Mouse (Mus musculus): Measurements from ENCODE around the gene Olfr263.
A peak's percentile ranks its signal among the peaks of the same experiment; 100 is the strongest.
"Not testable (repeated sequence)": the region's sequence is repeated elsewhere in the genome, so short reads cannot be mapped to it uniquely, and the experiment has no call there.

Olfr263 gene

GRCm38 (mm10) chr13:21129339-21129738 lies at the start of gene Olfr263:
Gene Olfr263, plus strand, starts transcription at chr13:21129639.
- not testable (repeated sequence) for DNase-seq

DNA sequence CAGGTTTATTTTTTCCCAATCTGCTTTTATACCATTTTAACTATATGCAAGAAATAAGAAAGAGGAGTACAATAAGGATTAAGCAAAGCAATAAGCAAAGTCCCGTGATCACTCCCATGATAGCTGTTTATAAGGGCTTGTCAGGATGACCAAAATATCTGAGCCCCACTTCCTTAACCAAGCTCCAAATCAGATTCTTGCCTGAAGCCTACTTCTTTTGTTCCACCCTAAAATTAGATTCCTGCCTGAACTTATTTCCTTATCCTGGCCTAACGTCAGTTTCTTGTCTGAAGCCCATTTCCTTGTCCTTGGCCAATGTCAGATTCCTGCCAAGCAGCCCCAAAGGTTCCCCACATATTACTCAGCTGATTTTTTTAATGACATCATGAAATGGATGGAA lies 46.8 kb upstream of the Olfr263 start:
- DNase-seq: peak; percentile 7 to 17

DNA sequence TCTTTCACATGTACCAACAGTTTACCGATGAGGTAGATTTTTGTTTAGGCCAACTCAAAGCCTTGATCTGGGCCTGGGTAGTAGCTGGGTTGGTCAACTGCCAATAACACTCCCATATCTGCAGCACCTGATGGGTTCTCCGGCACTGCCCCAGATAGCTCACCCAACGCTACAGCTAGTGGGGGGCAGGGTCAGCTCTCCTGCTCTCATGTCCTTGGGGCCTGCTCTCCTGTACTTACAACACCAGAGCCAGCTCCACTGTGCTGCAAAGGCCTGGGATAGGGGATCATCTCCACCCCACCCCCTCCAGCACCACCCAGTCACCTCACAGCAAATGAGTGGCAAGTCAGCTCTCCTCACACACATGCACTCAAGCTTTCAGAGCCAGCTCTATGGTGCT lies 19.7 kb upstream of the Olfr263 start:
- no peak for DNase-seq

DNA sequence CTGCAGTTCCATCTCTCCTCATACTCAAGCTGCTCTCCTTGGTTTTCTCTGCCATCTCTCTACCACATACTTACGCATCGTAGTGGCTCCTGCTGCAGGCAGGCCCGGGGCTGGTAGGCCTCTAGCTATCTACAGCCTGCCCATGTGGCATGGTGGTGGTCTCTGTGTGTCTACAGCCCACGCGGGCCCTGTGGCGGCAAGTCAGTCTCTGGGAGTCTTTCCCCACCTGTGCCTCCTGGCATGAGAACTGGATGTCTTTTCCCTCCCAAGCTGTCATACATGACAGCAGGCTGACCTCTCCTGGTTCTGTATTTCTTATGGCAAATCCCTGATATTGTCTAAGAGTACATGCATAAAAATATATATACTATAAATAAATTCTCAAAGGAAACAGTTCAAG lies 19.0 kb upstream of the Olfr263 start:
- no peak for DNase-seq

DNA sequence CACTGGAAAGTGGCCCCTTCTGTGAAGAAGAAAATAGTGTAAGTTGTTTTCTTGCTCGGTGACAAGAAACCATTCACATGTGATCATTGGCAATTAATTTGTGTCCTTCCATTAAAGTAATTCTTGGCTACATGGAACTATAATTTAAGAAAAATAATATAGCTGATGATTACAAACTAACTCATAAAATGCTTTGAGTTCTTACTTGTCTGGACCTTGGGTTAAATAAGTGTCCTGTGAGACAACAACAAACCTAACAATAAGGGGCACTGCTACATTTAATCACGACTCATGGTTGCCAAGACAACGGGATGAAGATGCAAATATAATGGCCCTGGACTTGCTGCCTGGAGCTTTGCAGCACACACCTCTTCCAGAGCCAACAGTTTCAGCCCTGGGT lies 18.3 kb upstream of the Olfr263 start, which contains the start of gene Olfr1369-ps1:
Olfr1369-ps1 (plus strand) TSS at position 301 of the 400 bp plus-strand sequence.
- not testable (repeated sequence) for DNase-seq

- no peak for DNase-seq
These were observed 15.3 kb upstream of the Olfr263 start for GRCm38 (mm10) chr13:21114121-21114520.

DNA sequence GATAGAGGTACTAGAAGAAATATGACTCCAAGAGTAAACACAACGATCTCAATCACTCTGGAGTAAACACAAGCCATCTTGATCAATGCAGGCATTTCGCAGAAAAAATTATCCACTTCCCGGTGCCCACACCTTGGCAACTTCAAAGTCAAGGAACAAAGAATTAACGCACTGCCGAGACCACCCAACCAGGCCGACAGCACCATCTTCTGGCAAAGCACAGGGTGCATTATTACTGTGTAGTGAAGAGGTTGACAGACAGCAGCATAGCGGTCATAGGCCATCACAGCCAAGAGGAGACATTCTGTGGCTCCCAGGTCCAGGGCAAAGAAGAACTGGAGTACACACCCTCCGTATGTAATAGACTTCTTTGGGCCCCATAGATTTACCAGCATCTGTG lies 13.0 kb downstream of the Olfr263 start:
- DNase-seq: peak in 1 of 2 experiments; percentile 3

DNA sequence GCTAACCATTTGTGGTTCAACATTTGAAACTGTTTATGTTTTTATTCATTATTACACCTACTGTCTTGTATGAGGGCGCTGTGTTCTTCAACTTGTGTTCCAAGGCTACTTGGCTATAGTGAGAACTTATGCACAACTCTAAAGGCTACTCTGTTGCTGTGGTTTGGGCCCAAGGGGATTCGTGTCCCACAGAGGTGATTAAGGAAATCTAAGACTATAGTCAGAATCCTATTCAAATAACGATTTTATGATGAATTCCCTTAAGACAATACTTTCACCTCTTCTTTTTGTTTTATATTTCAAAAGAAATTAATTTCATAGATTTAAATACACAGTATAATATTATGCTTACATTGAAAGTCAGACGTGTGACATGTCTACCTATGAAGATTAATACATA lies 16.3 kb downstream of the Olfr263 start, which contains the start of gene Olfr1368:
Olfr1368 (minus strand) TSS at position 101 of the 400 bp plus-strand sequence.
- no peak for DNase-seq

DNA sequence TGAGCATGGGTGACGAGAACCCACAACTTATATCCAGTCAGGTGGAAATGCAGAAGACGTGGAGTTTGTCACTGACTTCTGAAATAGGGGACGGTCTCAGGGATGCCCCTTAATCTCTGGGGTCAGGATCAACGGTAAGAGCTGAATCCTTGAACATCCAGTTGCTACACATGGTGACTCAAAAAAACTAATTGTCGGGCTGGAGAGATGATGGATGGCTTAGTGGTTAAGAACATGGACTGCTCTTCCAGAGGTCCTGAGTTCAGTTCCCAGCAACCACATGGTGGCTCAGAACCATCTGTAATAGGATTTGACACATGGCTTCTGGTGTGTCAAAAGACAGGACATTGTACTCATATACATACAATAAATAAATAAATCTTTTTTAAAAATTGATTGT lies 26.4 kb downstream of the Olfr263 start:
- no peak for DNase-seq

- DNase-seq: no peak
These were observed 28.6 kb downstream of the Olfr263 start for GRCm38 (mm10) chr13:21158071-21158470.

DNA sequence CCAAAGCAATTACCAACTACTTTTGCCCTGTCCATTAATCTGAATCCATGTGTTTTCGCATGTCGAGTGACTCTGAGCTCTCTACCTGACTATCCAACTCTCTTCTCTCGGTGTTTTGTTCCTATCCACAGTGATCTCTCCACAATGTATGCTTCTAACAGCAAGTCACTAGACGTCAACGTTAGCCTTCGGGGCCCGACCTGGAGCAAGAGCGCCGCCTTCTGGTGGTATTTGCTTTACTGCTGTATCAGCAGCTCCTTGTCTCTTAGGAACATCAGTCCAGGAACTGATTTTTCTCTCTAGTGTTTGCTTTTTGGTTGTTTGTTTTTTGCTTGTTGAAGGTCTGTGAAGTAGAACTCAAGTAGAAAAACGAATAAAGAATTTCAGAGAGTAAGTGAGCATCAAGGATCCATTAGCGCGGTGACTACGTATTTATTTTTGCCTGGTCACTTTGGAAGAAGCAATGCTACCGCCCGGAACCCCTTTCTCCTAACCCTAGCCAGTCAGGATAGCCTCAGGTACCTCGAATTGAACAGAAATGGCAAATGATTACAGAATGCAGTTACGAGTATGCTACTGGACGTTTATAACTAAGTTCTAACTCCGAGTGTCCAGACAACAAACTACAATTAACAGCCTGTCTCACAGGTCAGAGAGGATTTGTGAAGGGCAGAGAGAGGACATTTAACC lies 29.5 kb downstream of the Olfr263 start:
- peak; percentile 80 to 94 for DNase-seq

- DNase-seq: no peak
These were observed 30.0 kb downstream of the Olfr263 start for GRCm38 (mm10) chr13:21159475-21159819.

DNA sequence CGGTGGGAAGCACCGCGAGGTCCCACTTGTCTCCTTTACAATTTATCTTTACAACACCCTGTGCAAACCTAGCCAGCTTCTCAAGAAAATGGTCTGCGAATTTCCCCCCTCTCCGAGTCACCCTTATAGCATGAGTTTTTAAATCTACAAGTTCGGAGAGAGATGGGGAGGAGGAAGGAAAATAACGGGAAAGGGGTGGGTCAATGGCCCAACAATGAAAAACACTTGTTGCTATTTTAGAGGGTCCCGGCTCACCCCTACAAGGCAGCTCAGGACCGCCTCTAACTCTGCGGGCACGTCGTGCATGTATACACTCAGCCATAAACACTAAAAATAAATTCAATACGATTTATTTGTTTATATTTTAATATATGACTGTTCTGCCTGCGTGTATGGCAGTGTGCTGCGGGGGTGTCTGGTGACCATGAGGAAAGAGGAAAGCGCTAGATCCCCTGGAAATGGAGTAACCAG lies 30.6 kb downstream of the Olfr263 start:
- no peak for DNase-seq

GRCm38 (mm10) chr13:21160657-21161590 lies 31.5 kb downstream of the Olfr263 start:
- peak; percentile 86 to 94 for DNase-seq

GRCm38 (mm10) chr13:21161591-21161990 lies 32.2 kb downstream of the Olfr263 start:
- no peak for DNase-seq

- DNase-seq: no peak
These were observed 33.2 kb downstream of the Olfr263 start for GRCm38 (mm10) chr13:21162591-21162990.

GRCm38 (mm10) chr13:21166936-21167909 lies 37.8 kb downstream of the Olfr263 start:
- peak; percentile 71 to 82 for DNase-seq

GRCm38 (mm10) chr13:21167910-21168300 lies 38.5 kb downstream of the Olfr263 start:
- peak in 1 of 2 experiments; percentile 40 for DNase-seq

GRCm38 (mm10) chr13:21168371-21169011 lies 39.1 kb downstream of the Olfr263 start:
- peak in 1 of 2 experiments; percentile 41 for DNase-seq

DNA sequence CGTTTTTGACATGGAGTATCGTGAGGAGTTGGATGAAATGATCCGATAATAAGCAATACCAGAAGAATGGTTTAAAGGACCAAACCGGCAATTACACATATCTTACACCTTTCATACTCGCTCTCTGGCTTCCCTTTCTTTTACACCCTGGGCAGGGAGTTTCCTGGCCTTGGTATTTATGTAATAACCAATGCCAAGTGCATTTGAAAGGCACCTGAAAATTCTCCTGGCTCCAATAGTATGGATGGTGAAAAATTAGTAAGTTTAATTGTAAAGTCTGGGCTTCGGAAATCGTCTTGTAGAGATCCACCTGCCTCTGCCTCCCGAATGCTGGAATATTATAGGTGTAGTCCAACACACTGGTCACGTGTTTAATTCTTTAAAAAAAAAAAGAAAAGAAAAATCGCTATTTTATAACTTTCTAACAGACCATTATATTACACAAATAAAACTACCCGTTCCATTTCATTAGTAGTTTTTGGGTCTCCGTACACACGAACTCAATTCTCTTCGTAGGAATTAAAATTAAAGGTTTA lies 39.8 kb downstream of the Olfr263 start:
- DNase-seq: peak in 1 of 2 experiments; percentile 15

DNA sequence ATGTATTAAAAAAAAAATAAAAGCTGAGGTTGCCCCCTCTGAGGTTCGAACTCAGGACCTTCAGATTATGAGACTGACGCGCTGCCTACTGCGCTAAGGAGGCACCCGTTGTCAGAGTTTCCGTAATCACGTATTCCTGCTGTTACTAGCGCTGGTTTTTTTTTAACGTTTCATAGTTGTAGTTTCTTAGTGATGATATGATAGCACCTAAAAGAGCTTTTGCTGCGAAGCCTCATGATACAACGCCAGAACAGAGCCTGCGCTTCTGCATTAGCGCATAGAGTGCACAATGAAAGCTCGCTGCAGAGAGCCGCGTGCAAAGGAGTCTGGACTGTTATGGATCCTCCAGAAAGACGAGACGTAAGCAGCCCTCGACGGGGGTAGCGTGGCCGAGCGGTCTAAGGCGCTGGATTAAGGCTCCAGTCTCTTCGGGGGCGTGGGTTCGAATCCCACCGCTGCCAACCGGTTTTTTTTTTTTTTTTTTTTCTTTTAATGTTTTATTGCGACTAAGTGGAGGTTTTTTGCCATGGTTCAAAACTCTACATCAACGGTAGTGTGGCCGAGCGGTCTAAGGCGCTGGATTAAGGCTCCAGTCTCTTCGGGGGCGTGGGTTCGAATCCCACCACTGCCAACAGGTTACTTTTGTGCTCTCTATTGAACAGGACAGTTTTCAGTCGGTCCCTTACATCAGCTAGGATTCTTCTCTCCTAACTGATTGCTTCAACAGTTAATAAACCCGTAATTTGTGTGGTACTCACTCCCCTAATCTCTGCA lies 40.4 kb downstream of the Olfr263 start:
- peak; percentile 70 to 84 for DNase-seq
